Mouse (Mus musculus): ENCODE results near the gene Gstm2. TPM values are rescaled to one million over a fixed set of nuclear protein-coding genes. Genes with fewer than 3 reads are reported as not detected.

Gene Gstm2
- polyA plus RNA-seq, 1 experiment: 344 TPM

GRCm38 (mm10) chr3:107932128-107932527 lies 54.1 kb downstream of the Gstm2 start:
- no peaks in the 10 kb centered on the region; the same call in 1 of the 2 replicates for H3K4me1 ChIP-seq (ENCODE audit: control insufficient read depth, insufficient read depth, low read length)
- peak overlapping the region; percentile 75 for H3K27ac ChIP-seq (ENCODE audit: control insufficient read depth, insufficient read depth, low read depth, low read length)
- no peaks in the 10 kb centered on the region for H3K27me3 ChIP-seq (ENCODE audit: control insufficient read depth, insufficient read depth, low read length)
- H3K36me3 ChIP-seq (ENCODE audit: control insufficient read depth, insufficient read depth, low read length): no peaks in the 10 kb centered on the region
- no peak for TF ChIP-seq CTCF (IDR thresholded peaks at IDR 0.05; ENCODE audit: control insufficient read depth, insufficient read depth, insufficient replicate concordance, low read depth, low read length)
- TF ChIP-seq POLR2A (IDR thresholded peaks at IDR 0.05; ENCODE audit: control insufficient read depth, low read depth, low read length): no peak
- no peak overlapping the region for H3K4me3 ChIP-seq (ENCODE audit: control insufficient read depth, low read depth, low read length)

Other genes with a start within 250 kb of the Gstm2 start
- gene Csf1, start 226.0 kb downstream of the Gstm2 start, polyA plus RNA-seq (2012; rRNA removed): 2.8 and 3.5 TPM in 2 replicates
- gene Eps8l3, start 109.2 kb downstream of the Gstm2 start, polyA plus RNA-seq (2012; rRNA removed): 27.9 and 29.2 TPM in 2 replicates
- 2,841 and 3,160 TPM in 2 replicates for gene Gstm5, start 90.6 kb downstream of the Gstm2 start, polyA plus RNA-seq (2012; rRNA removed)
- gene Gstm7, start 54.6 kb downstream of the Gstm2 start, polyA plus RNA-seq (2012; rRNA removed): 85.5 and 86.7 TPM in 2 replicates
- 59.3 and 78.5 TPM in 2 replicates for gene Gstm6, start 42.7 kb downstream of the Gstm2 start, polyA plus RNA-seq (2012; rRNA removed)
- 0.19 TPM in 1 of 2 replicates, not detected in the other for gene Gstm3, start 17.2 kb downstream of the Gstm2 start, polyA plus RNA-seq (2012; rRNA removed)
- 547 and 702 TPM in 2 replicates for gene Gstm1, start 31.5 kb upstream of the Gstm2 start, polyA plus RNA-seq (2012; rRNA removed)
- 18.9 and 20.7 TPM in 2 replicates for gene Gstm4, start 58.4 kb upstream of the Gstm2 start, polyA plus RNA-seq (2012; rRNA removed)
- gene Ampd2, start 100.2 kb upstream of the Gstm2 start, polyA plus RNA-seq (2012; rRNA removed): 15.0 and 16.6 TPM in 2 replicates
- 0.40 and 0.71 TPM in 2 replicates for gene Gnat2, start 106.3 kb upstream of the Gstm2 start, polyA plus RNA-seq (2012; rRNA removed)
- gene Gnai3, start 159.7 kb upstream of the Gstm2 start, polyA plus RNA-seq (2012; rRNA removed): 11.9 and 15.8 TPM in 2 replicates
- 1.4 and 1.5 TPM in 2 replicates for gene Gpr61, start 168.4 kb upstream of the Gstm2 start, polyA plus RNA-seq (2012; rRNA removed)
- 1.1 and 2.2 TPM in 2 replicates for gene Amigo1, start 199.9 kb upstream of the Gstm2 start, polyA plus RNA-seq (2012; rRNA removed)
- gene Cyb561d1, start 214.8 kb upstream of the Gstm2 start, polyA plus RNA-seq (2012; rRNA removed): 1.7 and 2.2 TPM in 2 replicates
- gene Atxn7l2, start 224.5 kb upstream of the Gstm2 start, polyA plus RNA-seq (2012; rRNA removed): 9.2 and 11.0 TPM in 2 replicates
- gene Sypl2, start 240.2 kb upstream of the Gstm2 start, polyA plus RNA-seq (2012; rRNA removed): 0.59 and 0.88 TPM in 2 replicates